ENCODE assay signal across 11 mouse cellular contexts in genomic region chrX:142804596-142804995, GRCm38 (mm10).
DNase-seq lines count a peak whose midpoint lies in the region; ATAC-seq and TF ChIP-seq lines count a peak whose summit lies in the region.
"Had no signal": no experiment of that assay in that cellular context is flagged by ENCODE, and none has a peak within 500 bp of the region (broad histone marks: within the 10 kb centered on the region; RNA-seq: fewer than 3 reads in every experiment).

No protein-coding gene starts in this region.

- intact Hi-C loops in left cerebral cortex, postnatal 4 days (cut with DNase I): loop anchor here (10.0 kb wide), 1 partner anchor 120 kb away; the partner anchor contains the start of gene Tmem164
- intact Hi-C loops in gastrocnemius, postnatal 14 days (cut with DNase I; ENCODE audit: low total_unique reads): no loop called here

- peak; percentile 35 for ATAC-seq in forebrain, embryonic 14.5 days
- no peak for ATAC-seq in forebrain, embryonic 15.5 days (replicated peaks)
- no peak for ATAC-seq in liver, embryonic 12.5 days

- no peak overlapping the region for H3K27ac ChIP-seq in forebrain, embryonic 14.5 days (ENCODE audit: low read depth, low read length)
- no peak overlapping the region for H3K27ac ChIP-seq in forebrain, embryonic 15.5 days (replicated peaks)
- no peak overlapping the region for H3K27ac ChIP-seq in liver, adult 2 months (replicated peaks; ENCODE audit: insufficient read depth, low read depth, low read length)
- H3K27ac ChIP-seq in liver, embryonic 12.5 days: no peak overlapping the region
- no peak overlapping the region for H3K27ac ChIP-seq in cerebellum, adult 2 months (ENCODE audit: insufficient read depth, low read length)

- no peak for TF ChIP-seq POLR2A in liver, adult 2 months (IDR thresholded peaks at IDR 0.05; ENCODE audit: extremely low read depth, insufficient read depth, low read length)
- no peak for TF ChIP-seq POLR2A in cerebellum, adult 2 months (IDR thresholded peaks at IDR 0.05; ENCODE audit: borderline replicate concordance, insufficient read depth, low read length)

- no peak overlapping the region for H3K4me2 ChIP-seq in forebrain, embryonic 14.5 days (ENCODE audit: low read length)
- H3K4me2 ChIP-seq in forebrain, embryonic 15.5 days (replicated peaks): no peak overlapping the region
- H3K4me2 ChIP-seq in liver, embryonic 12.5 days: no peak overlapping the region
- H3K4me2 ChIP-seq: heart, embryonic 11.5 days had no signal

- no peaks in the 10 kb centered on the region for H3K27me3 ChIP-seq in forebrain, embryonic 14.5 days (replicated peaks; ENCODE audit: control insufficient read depth, insufficient read depth, low read length)
- H3K27me3 ChIP-seq in forebrain, embryonic 15.5 days: no peaks in the 10 kb centered on the region
- H3K27me3 ChIP-seq in liver, adult 2 months (ENCODE audit: control insufficient read depth, insufficient read depth, low read length): no peaks in the 10 kb centered on the region
- H3K27me3 ChIP-seq in liver, embryonic 12.5 days (replicated peaks): no peaks in the 10 kb centered on the region
- no peaks in the 10 kb centered on the region for H3K27me3 ChIP-seq in cerebellum, adult 2 months (ENCODE audit: control insufficient read depth, insufficient read depth, low read length)

- no peaks in the 10 kb centered on the region for H3K9me3 ChIP-seq in forebrain, embryonic 14.5 days (replicated peaks; ENCODE audit: control insufficient read depth, low read length)
- H3K9me3 ChIP-seq in forebrain, embryonic 15.5 days: no peaks in the 10 kb centered on the region
- no peaks in the 10 kb centered on the region for H3K9me3 ChIP-seq in liver, embryonic 12.5 days (replicated peaks)
- H3K9me3 ChIP-seq: megakaryocyte, embryonic 14.5 days had no signal

- H3K79me2 ChIP-seq in liver, adult 2 months (ENCODE audit: control insufficient read depth, insufficient read depth, low read length): no peaks in the 10 kb centered on the region

- DNase-seq in forebrain, embryonic 14.5 days (ENCODE audit: low spot score): peak; percentile 67
- peak; percentile 4 for DNase-seq in liver, adult 2 months (ENCODE audit: extremely low read depth, low read depth, low spot score)
- peak; percentile 63 to 64 for DNase-seq in cerebellum, adult 2 months
- peak; percentile 76 for DNase-seq in left cerebral cortex, postnatal 4 days
- DNase-seq in kidney, adult 18-20 months: no peak
- DNase-seq in gastrocnemius, postnatal 14 days: no peak
- DNase-seq: B cell, adult 2 months had no signal

- TF ChIP-seq CTCF in liver, adult 2 months (IDR thresholded peaks at IDR 0.05; ENCODE audit: low read depth, low read length): no peak
- no peak for TF ChIP-seq CTCF in cerebellum, adult 2 months (IDR thresholded peaks at IDR 0.05; ENCODE audit: borderline replicate concordance, insufficient read depth, low read depth, low read length)

- no peaks in the 10 kb centered on the region for H3K36me3 ChIP-seq in forebrain, embryonic 14.5 days (ENCODE audit: control insufficient read depth, insufficient read depth, low read length)
- H3K36me3 ChIP-seq in forebrain, embryonic 15.5 days: no peaks in the 10 kb centered on the region
- H3K36me3 ChIP-seq in liver, adult 2 months (ENCODE audit: control insufficient read depth, insufficient read depth, low read length): no peaks in the 10 kb centered on the region
- H3K36me3 ChIP-seq in liver, embryonic 12.5 days: peaks cover 33% of the 10 kb centered on the region

- no peak overlapping the region for H3K9ac ChIP-seq in forebrain, embryonic 14.5 days (ENCODE audit: low read length)
- no peak overlapping the region for H3K9ac ChIP-seq in forebrain, embryonic 15.5 days (replicated peaks)
- H3K9ac ChIP-seq in liver, adult 2 months (ENCODE audit: low read depth, low read length): no peak overlapping the region
- no peak overlapping the region for H3K9ac ChIP-seq in liver, embryonic 12.5 days

- no peaks in the 10 kb centered on the region for H3K4me1 ChIP-seq in forebrain, embryonic 14.5 days (ENCODE audit: control insufficient read depth, insufficient read depth, low read length)
- H3K4me1 ChIP-seq in forebrain, embryonic 15.5 days: no peaks in the 10 kb centered on the region
- H3K4me1 ChIP-seq in liver, adult 2 months (ENCODE audit: control insufficient read depth, insufficient read depth, low read length): no peaks in the 10 kb centered on the region; the same call in 1 of the 2 replicates
- H3K4me1 ChIP-seq in liver, embryonic 12.5 days: peaks cover 3% of the 10 kb centered on the region; the same call in 1 of the 2 replicates
- peaks cover 3% of the 10 kb centered on the region; the same call in 1 of the 2 replicates for H3K4me1 ChIP-seq in cerebellum, adult 2 months (ENCODE audit: control insufficient read depth, insufficient read depth, low read length)

- H3K4me3 ChIP-seq in forebrain, embryonic 14.5 days (ENCODE audit: low read depth, low read length): no peak overlapping the region
- H3K4me3 ChIP-seq in forebrain, embryonic 15.5 days: no peak overlapping the region
- H3K4me3 ChIP-seq in liver, adult 2 months (ENCODE audit: insufficient read depth, low read depth, low read length): no peak overlapping the region
- no peak overlapping the region for H3K4me3 ChIP-seq in liver, embryonic 12.5 days
- no peak overlapping the region for H3K4me3 ChIP-seq in cerebellum, adult 2 months (replicated peaks; ENCODE audit: insufficient read depth, low read depth, low read length)
- H3K4me3 ChIP-seq: megakaryocyte, embryonic 14.5 days had no signal

- WGBS in forebrain, embryonic 14.5 days: 70% methylated on average over 3 of the region's 3 CpGs
- WGBS in forebrain, embryonic 15.5 days: 77% methylated on average over 3 of the region's 3 CpGs
- WGBS in liver, adult 2 months: 74% methylated on average over 3 of the region's 3 CpGs
- WGBS in liver, embryonic 12.5 days (ENCODE audit: insufficient replicate concordance): 86% methylated on average over 3 of the region's 3 CpGs
- WGBS in cerebellum, adult 2 months: 18% methylated on average over 3 of the region's 3 CpGs

Comparison
In these comparisons a context has a peak if more than half of its experiments do, and no peak if none do; other contexts are left out.
1. DNase-seq: peak in forebrain, embryonic 14.5 days (single experiment), liver, adult 2 months (single experiment), cerebellum, adult 2 months (2 of 2) and left cerebral cortex, postnatal 4 days (single experiment); none in kidney, adult 18-20 months (single experiment) and gastrocnemius, postnatal 14 days (single experiment).